Mouse (Mus musculus) G1E (cell line): ENCODE results near the gene Cyp11a1.

Experiments
- GATA1 ChIP-seq: IDR thresholded peaks from 2 replicates; pipeline ENCODE4 v1.6.1; 2012; ENCODE audit warnings: borderline replicate concordance, low read length, inconsistent platforms, mixed read lengths
- TAL1 ChIP-seq: conservative IDR thresholded peaks from 2 replicates; pipeline ENCODE4 v1.6.1; 2012; ENCODE audit warnings: low read depth, low read length, inconsistent platforms, mixed read lengths

DNA sequence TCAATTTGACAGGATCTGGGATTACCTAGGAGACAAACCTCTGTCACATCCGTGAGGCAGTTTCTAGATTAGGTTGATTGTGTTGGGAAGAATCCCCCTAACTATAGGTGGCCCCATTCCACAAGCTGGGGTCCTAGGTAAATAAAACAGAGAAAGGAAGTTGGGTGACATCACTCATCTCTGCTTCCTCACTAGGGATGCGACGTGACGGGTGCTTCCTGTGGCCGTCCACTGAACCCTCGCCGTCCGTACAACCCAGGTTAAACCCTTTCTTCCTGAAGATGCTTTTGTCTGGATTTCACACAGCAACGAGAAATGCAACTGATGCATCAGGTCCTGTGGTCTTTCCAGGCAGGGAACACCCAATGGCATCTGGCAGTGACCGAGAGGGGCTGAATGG lies 40.9 kb downstream of the Cyp11a1 start:
- TF ChIP-seq GATA1 (no peak), TAL1 (no peak)
